Mouse (Mus musculus) cerebellum, adult 9-11 months (tissue): ENCODE results near the gene Hydin.
A peak's percentile ranks its signal among the peaks of the same experiment; 100 is the strongest.
"Not testable (repeated sequence)": the region's sequence is repeated elsewhere in the genome, so short reads cannot be mapped to it uniquely, and the experiment has no call there.

Experiments
- DNase-seq: peaks from one replicate; pipeline ENCODE4 v3.0.0; 2022

The Hydin gene

DNA sequence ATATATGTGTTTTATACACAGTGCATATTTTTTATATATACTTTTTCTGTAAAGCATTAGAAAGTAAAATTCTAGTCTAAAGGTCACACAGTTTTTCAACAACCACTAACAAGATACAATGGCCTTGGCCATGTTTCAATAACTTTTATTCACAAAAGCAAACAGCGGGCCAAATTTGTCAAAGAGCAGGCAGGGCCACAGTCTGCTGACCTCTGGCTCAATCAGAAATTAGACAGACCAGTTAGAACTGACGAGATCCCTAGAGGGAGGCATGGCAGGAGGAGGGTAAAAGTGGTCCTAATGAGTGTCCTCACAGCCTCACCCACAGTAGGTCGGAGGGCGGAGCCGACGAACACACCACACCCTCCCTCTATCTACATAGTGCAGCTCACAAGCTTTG lies 267.0 kb downstream of the Hydin start:
- DNase-seq: no peak

GRCm38 (mm10) chr8:110537849-110538248 lies 271.1 kb downstream of the Hydin start:
- peak; percentile 91 for DNase-seq

- DNase-seq: no peak
These were observed 283.6 kb downstream of the Hydin start for GRCm38 (mm10) chr8:110550343-110550742.

- DNase-seq: not testable (repeated sequence)
These were observed 285.3 kb downstream of the Hydin start for GRCm38 (mm10) chr8:110552111-110552510.

GRCm38 (mm10) chr8:110592641-110593040 lies 325.9 kb downstream of the Hydin start:
- no peak for DNase-seq

GRCm38 (mm10) chr8:110594164-110594563 lies 327.4 kb downstream of the Hydin start:
- no peak for DNase-seq

DNA sequence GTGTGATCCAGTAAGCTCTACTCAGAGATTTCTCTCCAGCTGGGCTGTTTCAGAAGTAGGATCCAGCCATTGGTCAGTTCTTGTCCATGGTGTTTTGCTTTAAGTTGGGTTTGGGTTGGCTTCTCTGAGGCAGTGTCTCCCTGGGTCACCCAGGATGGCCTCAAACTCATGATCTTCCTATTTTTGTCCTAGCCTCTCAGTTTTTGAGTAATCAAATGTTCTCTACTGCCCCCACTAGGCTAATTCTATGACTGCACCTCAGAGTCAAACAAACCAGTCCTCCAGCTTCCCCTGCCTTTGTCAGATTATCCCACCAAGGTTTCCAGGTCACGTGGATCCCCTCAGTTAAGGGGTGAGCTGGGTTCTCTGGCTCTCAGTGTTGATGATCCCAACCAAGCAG lies 337.8 kb downstream of the Hydin start:
- DNase-seq: peak; percentile 34

DNA sequence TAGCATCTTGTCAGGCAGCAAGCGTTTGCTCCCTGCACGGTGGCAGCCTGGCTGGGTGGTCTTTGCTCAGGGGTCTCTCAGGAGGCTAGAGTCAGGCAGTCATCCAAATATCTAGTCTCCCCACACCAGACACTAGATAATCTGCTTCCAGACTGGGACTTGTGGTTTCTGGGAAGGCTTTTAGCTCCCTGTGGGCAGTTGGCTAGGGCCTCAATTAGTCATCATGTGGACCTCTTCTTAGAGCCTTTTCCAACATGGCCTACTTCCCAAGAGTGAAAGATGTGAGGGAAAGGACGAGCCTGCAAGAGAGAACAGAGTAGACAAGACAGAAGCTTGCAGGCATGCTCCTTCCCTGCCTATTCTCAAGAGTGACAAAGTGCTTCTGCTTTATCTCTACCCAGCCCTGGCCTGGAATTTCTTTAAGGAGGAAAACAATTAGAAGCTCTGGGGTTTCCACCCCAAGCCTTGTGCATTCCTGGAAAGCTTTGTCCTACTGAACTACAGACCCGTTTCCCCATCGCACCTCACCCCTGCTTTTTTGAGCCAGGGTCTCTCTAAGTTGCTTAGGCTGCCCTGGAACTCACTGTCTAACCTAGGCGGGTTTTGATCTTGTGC lies 338.7 kb downstream of the Hydin start:
- DNase-seq: no peak

DNA sequence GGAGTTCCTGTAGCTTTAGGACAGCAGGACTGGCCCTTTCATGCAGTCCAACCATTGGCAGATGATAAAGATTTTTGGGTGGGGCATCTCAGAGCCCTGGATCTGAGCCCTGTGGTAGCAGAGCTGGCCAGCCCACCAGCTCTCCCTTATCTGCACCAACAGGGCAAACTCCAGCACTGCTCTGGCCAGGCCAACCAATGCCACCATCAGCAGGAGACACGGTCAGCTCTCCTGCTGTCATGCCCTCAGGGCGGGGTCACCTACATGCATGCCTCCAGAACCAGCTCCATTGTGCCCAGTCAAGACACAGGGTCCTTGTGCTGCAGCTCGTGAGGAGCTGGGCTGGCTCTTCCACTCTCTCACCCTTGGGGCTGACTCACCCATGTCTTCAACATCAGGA lies 349.0 kb downstream of the Hydin start:
- no peak for DNase-seq

GRCm38 (mm10) chr8:110617801-110618358 lies 351.1 kb downstream of the Hydin start:
- no peak for DNase-seq

- peak; percentile 98 for DNase-seq
These were observed 351.8 kb downstream of the Hydin start, which contains the start of gene Vac14 for GRCm38 (mm10) chr8:110618391-110619207. Gene Vac14, plus strand, starts transcription at chr8:110618585.

GRCm38 (mm10) chr8:110619208-110619574 lies 352.4 kb downstream of the Hydin start:
- DNase-seq: no peak

DNA sequence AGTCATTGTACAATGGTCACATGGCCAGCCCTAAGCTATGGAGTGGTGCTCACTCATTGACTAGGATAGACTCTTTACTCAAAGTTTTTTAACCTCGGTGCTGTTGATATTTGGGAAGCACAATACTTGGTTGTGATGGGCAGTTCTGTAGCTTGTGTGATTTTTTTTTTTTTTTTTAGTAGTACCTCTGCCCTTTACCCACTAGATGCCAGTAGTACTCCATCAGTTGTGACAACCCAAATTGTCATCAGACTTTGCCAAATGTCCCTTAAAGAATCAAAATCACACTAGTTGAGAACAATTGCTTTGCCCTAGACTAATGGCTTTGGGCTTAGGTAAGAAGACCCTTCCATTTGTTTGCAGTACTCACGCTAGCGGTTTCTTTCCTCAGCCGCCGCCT lies 353.1 kb downstream of the Hydin start:
- DNase-seq: no peak

- DNase-seq: no peak
These were observed 359.7 kb downstream of the Hydin start for GRCm38 (mm10) chr8:110626431-110626830.

- peak; percentile 65 for DNase-seq
These were observed 362.7 kb downstream of the Hydin start for GRCm38 (mm10) chr8:110629245-110630063.

DNA sequence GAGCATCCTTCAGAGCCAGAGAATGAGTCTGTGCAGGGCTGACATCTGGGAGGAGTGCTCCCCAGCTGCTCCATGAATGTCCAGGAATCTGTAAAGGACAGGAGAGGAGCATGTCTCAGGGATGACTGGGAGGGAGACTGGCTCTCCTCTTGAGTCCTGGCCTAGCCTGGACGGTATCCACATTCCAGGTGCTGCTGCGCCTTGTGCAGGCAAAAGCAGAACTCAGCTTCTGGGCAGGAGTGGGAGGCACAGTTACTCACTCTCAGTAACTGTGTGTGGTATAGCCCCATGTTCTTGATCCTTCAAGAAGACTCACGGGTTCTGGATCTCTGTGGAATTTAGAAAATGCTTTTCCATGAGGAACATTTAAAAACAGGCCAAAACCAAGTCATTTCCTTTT lies 363.3 kb downstream of the Hydin start:
- DNase-seq: no peak

DNA sequence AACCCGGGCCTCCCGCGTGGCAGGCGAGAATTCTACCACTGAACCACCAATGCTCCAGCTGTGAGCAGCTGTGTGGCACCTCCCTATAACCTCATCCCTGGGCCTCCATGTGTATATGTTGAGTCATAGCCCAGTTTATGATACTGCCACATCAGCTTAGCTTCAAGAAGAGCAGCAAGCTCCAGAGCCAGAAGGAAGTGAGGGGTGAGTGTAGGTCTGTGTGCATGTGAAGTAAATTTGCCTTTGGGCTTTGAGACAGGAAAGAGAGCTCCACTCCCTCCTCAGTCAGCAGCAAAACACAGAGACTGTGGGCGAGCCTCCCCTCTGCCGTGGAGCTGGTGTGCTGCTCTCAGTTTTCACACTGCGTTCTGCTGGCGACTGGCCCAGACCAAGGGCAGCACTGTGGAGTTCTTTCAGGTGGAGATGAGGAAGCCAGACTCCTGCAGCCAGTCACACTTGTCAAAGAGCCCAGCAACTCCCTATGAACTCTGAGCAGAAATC lies 363.8 kb downstream of the Hydin start:
- peak; percentile 80 for DNase-seq

DNA sequence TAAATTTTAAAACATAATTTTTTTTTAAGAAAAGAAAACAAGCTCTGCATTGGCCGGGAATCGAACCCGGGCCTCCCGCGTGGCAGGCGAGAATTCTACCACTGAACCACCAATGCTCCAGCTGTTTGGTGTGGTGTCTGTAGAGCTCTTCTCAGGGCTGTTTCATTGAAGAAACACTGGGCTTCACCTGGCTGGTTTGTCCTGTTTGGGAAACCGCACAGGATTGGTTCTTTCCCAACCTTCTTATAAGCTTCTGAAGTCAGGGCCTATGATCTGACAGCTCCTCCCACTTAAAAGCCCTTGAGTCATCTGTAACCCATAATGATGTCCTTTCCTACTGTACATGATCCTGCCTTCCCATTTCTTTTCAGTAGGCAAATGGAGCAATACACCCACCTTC lies 364.4 kb downstream of the Hydin start:
- no peak for DNase-seq

DNA sequence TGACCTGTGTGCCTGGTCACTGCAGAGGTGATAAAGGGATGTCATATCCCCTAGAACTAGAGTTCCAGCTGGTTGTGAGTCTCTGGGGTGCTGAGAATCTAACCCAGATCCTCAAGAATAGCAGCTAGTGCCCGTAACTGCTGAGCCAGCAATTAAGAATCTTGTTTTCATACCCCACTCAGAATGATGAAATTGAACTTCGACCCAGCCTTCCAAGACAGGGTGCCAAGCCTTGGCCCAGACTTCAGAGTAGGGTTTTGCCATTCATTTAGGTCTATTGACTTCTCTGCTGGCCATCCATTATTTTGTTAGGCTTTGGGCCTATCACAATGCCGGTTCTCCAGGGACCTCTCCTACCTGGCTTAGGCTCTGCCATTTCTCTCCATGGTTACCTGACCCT lies 367.0 kb downstream of the Hydin start:
- no peak for DNase-seq

DNA sequence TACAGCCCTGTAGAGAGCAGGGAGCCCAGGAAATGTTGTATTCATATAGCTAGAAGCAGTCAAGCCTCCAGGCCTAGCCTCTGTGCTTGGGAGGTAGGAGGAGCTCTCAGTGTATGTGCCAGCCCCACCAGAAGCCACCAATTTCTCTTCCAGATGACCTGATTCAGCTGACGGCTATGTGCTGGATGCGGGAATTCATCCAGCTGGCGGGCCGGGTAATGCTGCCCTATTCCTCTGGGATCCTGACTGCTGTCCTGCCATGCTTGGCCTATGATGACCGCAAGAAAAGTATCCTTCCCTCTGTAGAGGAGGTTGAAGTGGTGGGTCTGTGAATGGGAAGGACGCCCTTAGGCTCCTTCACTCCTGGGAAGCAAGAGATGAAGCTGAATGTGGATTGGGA lies 369.4 kb downstream of the Hydin start:
- DNase-seq: no peak

GRCm38 (mm10) chr8:110642331-110642730 lies 375.6 kb downstream of the Hydin start:
- peak; percentile 76 for DNase-seq

DNA sequence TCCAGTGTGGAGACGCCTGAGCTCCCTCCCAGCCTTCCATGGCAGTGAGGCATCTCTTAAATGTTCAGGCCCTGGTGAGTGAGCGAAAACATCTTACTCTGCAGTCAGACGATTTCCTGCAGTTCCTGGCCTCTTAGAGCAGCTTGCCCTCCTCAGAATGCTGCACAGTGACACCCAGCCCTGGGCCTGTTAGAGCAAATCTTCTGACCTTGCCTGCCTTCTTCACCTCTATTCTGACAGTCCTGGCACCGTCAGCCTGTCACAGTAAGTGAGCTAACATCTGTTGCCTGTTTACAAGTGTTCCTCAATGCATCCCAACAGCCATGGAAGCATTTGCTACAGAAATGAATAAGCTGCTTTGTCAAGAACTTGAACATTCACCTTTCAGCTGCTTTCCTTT lies 376.4 kb downstream of the Hydin start:
- DNase-seq: no peak

DNA sequence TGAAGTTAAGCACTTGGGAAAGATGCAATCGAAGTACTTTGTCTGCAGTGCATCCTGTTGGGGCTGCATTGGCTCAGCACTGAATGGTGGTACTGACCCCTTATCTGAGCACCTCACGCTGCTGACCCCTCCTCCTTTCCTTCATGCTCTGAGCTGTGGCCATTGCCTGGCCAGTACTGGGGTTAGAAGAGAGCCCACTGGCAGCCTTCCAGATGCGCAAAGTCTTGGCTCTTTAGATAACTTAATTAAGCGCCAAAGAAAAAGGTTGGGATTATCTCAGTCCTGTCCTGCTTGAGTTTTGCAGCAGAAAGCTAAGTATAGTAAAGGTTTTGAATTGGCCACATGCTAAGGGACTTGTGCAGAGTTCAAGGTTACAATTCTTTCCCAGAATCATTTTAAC lies 377.6 kb downstream of the Hydin start:
- DNase-seq: no peak
